Mouse (Mus musculus) left cerebral cortex, postnatal 10 days (tissue): ENCODE measurements at regions not wholly inside any gene's neighbourhood (a gene's known extent, or its start where the extent isn't known, plus 50 kb on each side); places are given as distances from the start of the nearest gene placed in this dataset.

ENCODE experiments used
- DNase-seq, 2 experiments: peaks; one replicate each; pipeline ENCODE4 v3.0.0; 2021 to 2022; ENCODE audit warnings: low spot score in 2 of 2, mixed read lengths in 1 of 2; ENCODE audit errors: extremely low spot score in 1 of 2
- intact Hi-C: fragments of 180-260 bp; cut with DNase I; formaldehyde crosslinking; loops from one replicate; pipeline ENCODE4 v1.15.1; 2025

- DNase-seq, result peak; percentile 20 to 35
- intact Hi-C loops, result no loop called here
Measured at GRCm38 (mm10) chr2:109559088-109560030, 115.1 kb upstream of the Bdnf start.

GRCm38 (mm10) chr2:109562996-109563395, 111.5 kb upstream of the Bdnf start:
- intact Hi-C loops, result no loop called here
- DNase-seq, result no peak

- no peak for DNase-seq
- intact Hi-C loops, result no loop called here
Measured at GRCm38 (mm10) chr2:109576946-109577345, 97.6 kb upstream of the Bdnf start.

- intact Hi-C loops, result no loop called here
Measured at GRCm38 (mm10) chr2:109578870-109579310, 95.6 kb upstream of the Bdnf start.

GRCm38 (mm10) chr2:109618341-109619058, 56.0 kb upstream of the Bdnf start:
- peak in 1 of 2 experiments; percentile 40 for DNase-seq
- intact Hi-C loops, result loop anchor here (2.0 kb wide), 1 partner anchor 60 kb away; no protein-coding TSS in a partner anchor

More at GRCm38 (mm10) chr2:109578870-109579310, 95.6 kb upstream of the Bdnf start:
- no peak for DNase-seq

- intact Hi-C loops, result loop anchor here (2.0 kb wide), 1 partner anchor 59 kb away; no protein-coding TSS in a partner anchor
- DNase-seq, result peak in 1 of 2 experiments; percentile 20
Measured at GRCm38 (mm10) chr2:109619676-109620075, 54.8 kb upstream of the Bdnf start.

- no peak for DNase-seq
- intact Hi-C loops, result no loop called here
Measured at GRCm38 (mm10) chr2:109621595-109621994, 52.9 kb upstream of the Bdnf start.
